Mouse (Mus musculus) telencephalon, adult 2 months (tissue): ENCODE measurements around the gene Ccng1.
"Not testable (repeated sequence)": the region's sequence is repeated elsewhere in the genome, so short reads cannot be mapped to it uniquely, and the experiment has no call there.

Source experiments
- DNase-seq: peaks from one replicate; pipeline ENCODE4 v3.0.0-alpha.2; 2011; ENCODE audit warnings: low read depth, low spot score

The Ccng1 gene

DNA sequence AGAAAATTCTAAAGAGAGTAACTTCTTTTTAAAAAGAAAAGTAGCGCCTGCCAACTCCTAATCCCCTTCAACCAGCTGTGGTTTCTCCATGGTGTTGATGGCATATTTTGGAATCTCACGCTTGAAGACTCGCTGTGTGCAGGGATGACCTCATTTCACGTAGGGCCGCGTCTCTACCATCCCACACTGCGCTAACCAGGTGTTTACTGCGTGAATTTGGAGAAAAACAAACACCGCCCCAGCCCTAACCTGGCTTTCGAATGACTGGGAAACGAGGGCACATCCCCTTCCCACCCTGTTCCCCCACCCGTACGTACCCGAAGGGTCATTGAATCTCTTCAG, 22.1 kb downstream of the Ccng1 start:
- DNase-seq, result no peak

DNA sequence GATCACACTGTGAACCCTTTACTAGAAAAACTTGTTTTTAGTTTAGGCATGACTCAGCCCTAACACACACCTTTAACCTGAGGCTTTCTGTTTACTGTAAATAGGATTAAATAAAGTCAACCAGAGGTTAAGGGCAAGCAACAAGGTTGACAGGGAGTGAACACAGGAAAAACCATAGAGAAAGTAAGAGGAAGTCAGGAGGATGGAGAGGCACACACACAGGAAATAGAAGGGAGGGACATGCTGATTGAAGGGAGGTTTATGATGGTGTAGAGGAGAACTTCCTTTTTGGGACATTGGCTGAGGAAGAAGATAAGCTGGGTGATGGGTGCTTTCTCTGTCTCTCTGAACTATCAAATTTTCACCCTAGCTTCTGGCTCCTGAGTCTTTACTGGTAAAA, 36.8 kb downstream of the Ccng1 start:
- DNase-seq, result no peak

DNA sequence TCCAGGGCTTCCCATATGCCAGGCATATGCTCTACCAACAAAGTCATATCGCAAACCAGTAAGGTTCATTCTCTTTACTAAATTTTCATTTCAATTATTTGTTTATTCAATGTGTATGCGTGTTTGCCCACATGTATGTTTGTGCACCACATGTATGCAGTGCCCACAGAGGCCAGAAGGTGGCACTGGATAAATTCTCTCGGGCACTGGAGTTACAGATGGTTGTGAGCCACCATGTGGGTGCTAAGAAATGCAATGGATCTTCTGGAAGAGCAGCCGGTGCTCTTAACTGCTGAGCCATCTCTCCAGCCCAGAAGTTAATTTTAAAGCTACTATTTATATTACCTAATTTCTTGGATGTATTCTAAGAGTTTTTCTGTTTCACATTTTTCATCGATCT, 39.6 kb downstream of the Ccng1 start:
- no peak for DNase-seq

DNA sequence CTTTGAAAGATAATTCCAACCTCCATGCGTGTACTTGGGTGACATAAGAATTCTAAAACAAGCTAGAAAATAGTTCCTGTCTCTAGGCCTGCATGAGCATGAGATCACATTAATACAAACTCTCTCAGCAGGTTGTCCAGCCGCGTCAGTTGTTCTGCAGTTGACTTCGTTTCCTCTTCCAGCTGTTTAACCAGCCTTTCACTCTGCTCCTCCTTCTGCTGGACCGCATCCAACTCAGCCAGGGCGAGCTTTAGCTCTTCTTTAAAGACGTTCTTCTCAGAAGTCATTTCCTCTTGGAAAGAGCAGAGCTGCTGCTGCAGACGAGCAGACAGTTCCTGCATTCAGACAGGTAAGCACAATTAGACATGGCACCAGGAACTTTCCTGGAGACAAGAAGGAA, 41.3 kb downstream of the Ccng1 start:
- DNase-seq, result no peak

DNA sequence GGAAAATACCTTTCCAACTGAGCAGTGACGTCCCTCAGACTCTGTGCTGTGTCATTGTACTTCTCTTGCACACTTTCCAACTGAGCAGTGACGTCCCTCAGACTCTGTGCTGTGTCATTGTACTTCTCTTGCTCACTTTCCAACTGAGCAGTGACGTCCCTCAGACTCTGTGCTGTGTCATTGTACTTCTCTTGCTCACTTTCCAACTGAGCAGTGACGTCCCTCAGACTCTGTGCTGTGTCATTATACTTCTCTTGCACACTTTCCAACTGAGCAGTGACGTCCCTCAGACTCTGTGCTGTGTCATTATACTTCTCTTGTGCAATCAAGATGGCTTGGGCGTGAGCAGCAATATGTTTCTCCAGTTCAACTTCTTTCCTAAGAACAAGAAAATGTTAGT, 45.2 kb downstream of the Ccng1 start:
- not testable (repeated sequence) for DNase-seq
